Mouse (Mus musculus) intestine, postnatal 0 days (tissue): ENCODE measurements around the gene Ddit4. TPM values are rescaled to one million over a fixed set of nuclear protein-coding genes. Genes with fewer than 3 reads are reported as not detected.

Source experiments
- ATAC-seq: fragments of 200-750 bp; cut with Nextera tagmentation; 2 replicates; pipeline ENCODE4 v1.8.0; 2017; ENCODE audit warnings: mild to moderate bottlenecking, moderate TSS enrichment, moderate library complexity
- H3K27ac ChIP-seq: fragments of 300-500 bp; sonication (generic); 2 replicates; pipeline ENCODE4 v1.5.1; 2014; ENCODE audit warnings: mild to moderate bottlenecking, low read depth, low read length, moderate library complexity
- H3K27me3 ChIP-seq: fragments of 300-500 bp; sonication (generic); replicated peaks from 2 replicates; pipeline ENCODE4 v1.6.1; 2014; ENCODE audit warnings: low read length, mixed read lengths; ENCODE audit not compliant: control insufficient read depth, insufficient read depth
- H3K36me3 ChIP-seq: fragments of 300-500 bp; sonication (generic); 2 replicates; pipeline ENCODE4 v1.6.1; 2014; ENCODE audit warnings: mild to moderate bottlenecking, moderate library complexity; ENCODE audit not compliant: control insufficient read depth, insufficient read depth
- H3K4me1 ChIP-seq: fragments of 300-500 bp; sonication (generic); replicated peaks from 2 replicates; pipeline ENCODE4 v1.6.1; 2014; ENCODE audit warnings: antibody characterized with exemption, low read length, mixed read lengths; ENCODE audit not compliant: control insufficient read depth, insufficient read depth
- H3K4me2 ChIP-seq: fragments of 300-500 bp; sonication (generic); replicated peaks from 2 replicates; pipeline ENCODE4 v1.6.1; 2014; ENCODE audit warnings: low read depth, mild to moderate bottlenecking, moderate library complexity
- H3K4me3 ChIP-seq: fragments of 300-500 bp; sonication (generic); 2 replicates; pipeline ENCODE4 v1.5.1; 2014; ENCODE audit warnings: low read depth, low read length
- H3K9ac ChIP-seq: fragments of 300-500 bp; sonication (generic); 2 replicates; pipeline ENCODE4 v1.6.1; 2014; ENCODE audit warnings: mild to moderate bottlenecking, low read depth, low read length
- H3K9me3 ChIP-seq: fragments of 300-500 bp; sonication (generic); 2 replicates; pipeline ENCODE4 v1.6.1; 2016; ENCODE audit warnings: mixed run types; ENCODE audit not compliant: control insufficient read depth
- CTCF ChIP-seq: sonication (generic); IDR thresholded peaks from 2 replicates; pipeline ENCODE4 v1.5.1; 2016; ENCODE audit warnings: low read depth, mild to moderate bottlenecking, control low read depth, antibody characterized with exemption, moderate library complexity
- WGBS: fragments of 180-500 bp; shearing (Covaris S2); extraction: QIAGEN DNeasy Blood & Tissue Kit; methylation state at CpG from one replicate; pipeline ENCODE4 v1.1.7; 2014; 5-methylcytosine and 5-hydroxymethylcytosine counted together
- polyA plus RNA-seq: library from polyadenylated mRNA; unstranded; fragments of >200 nt; fragmentation: Nextera tagmentation; extraction: Ambion mirVana; gene quantifications from 2 replicates; pipeline ENCODE4 v1.2.1, GENCODE M21; 2015

Ddit4 gene
- polyA plus RNA-seq, 1 experiment from 2014 or later = 17.8 TPM

DNA sequence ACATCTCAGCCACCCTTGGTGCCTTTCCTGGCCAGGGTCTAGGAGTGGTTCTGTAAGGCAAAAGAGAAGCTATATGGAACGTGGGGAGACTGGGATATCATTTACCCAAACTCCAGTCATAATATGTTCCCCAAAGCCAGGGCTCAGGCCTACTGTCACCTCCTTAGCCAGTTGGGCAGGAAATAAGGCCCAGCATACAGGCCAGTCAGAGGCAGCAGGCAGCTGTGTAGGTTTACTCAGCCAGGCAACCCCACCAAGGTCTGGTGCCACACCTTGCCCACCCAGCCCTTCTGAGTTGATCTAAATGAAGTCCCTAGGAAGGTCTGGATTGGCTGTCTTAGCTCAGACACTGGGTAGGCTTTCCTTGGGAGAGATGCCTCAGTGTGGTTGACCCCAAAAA is 50.2 kb downstream of the Ddit4 start:
- H3K4me3 ChIP-seq = no peak overlapping the region
- no peak overlapping the region for H3K27ac ChIP-seq
- no peak for ATAC-seq
- no peaks in the 10 kb centered on the region for H3K27me3 ChIP-seq
- no peaks in the 10 kb centered on the region for H3K9me3 ChIP-seq
- H3K9ac ChIP-seq = no peak overlapping the region
- peaks cover 18% of the 10 kb centered on the region for H3K36me3 ChIP-seq
- TF ChIP-seq CTCF = no peak
- no peak overlapping the region for H3K4me2 ChIP-seq
- WGBS = 87% methylated on average over 1 of the region's 1 CpGs
- H3K4me1 ChIP-seq = 0 out of 2 replicates have a peak, but pooled peaks cover 3% of the 10 kb centered on the region

DNA sequence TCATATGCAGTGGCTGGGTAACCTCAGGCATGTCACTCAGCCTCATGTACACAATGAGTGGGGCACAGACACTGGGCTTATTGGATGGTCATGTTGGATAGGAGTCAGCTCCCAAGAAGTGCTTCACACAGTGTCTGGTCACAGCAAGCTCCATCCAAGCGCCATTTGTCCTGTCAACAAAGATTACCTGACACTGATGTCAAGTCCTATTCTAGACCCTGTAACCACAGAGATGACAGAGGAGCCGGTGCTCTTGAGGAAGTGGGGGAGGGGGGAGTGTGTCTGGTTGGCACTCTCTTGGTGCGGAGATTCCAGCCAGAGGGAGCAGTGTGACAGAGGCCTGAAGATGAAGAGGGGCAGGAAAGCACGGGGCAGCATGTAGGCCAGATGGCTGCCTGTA is 50.7 kb downstream of the Ddit4 start:
- Histone ChIP-seq H3K4me3 (no peak overlapping the region), H3K27me3 (no peaks in the 10 kb centered on the region), H3K4me1 (0 out of 2 replicates have a peak, but pooled peaks cover 3% of the 10 kb centered on the region), H3K9me3 (no peaks in the 10 kb centered on the region), H3K27ac (peak overlapping the region; percentile 84; the same call in 1 of the 2 replicates), H3K36me3 (peaks cover 23% of the 10 kb centered on the region), H3K4me2 (no peak overlapping the region), H3K9ac (no peak overlapping the region)
- TF ChIP-seq CTCF = peak; percentile 23; the same call in 1 of the 2 replicates
- ATAC-seq = no peak
- 67% methylated on average over 4 of the region's 4 CpGs for WGBS

DNA sequence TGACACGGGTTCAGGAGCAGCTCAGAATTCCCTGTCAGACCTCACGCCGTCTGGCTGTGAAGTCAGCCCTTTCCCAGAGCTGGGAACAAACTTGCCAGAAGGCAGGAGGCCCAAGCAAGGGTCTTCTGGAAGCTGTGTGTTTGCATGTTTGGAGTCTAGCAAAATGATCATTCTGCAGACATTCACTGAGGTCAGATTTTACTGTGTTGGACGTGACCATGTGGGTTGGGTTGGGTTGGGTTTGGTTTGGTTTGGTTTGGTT is 51.5 kb downstream of the Ddit4 start:
- no peaks in the 10 kb centered on the region for H3K27me3 ChIP-seq
- H3K27ac ChIP-seq = peak overlapping the region; percentile 84
- H3K9ac ChIP-seq = no peak overlapping the region
- no peak for ATAC-seq
- no peaks in the 10 kb centered on the region for H3K9me3 ChIP-seq
- no peak for TF ChIP-seq CTCF
- 15% methylated on average over 4 of the region's 4 CpGs for WGBS
- H3K4me3 ChIP-seq = no peak overlapping the region
- H3K4me1 ChIP-seq = 0 out of 2 replicates have a peak, but pooled peaks cover 3% of the 10 kb centered on the region
- H3K36me3 ChIP-seq = peaks cover 32% of the 10 kb centered on the region
- peak overlapping the region; percentile 43; the same call in 1 of the 2 replicates for H3K4me2 ChIP-seq

Other genes with a start within 250 kb of the Ddit4 start
- 57.8 and 59.2 TPM in 2 replicates for gene Micu1, start 249.4 kb downstream of the Ddit4 start, polyA plus RNA-seq
- gene Dnajb12, start 72.3 kb downstream of the Ddit4 start, polyA plus RNA-seq = 25.6 and 27.4 TPM in 2 replicates
- 28.7 TPM in 2 replicates for gene Ascc1, start 51.0 kb upstream of the Ddit4 start, polyA plus RNA-seq
- gene Anapc16, start 51.3 kb upstream of the Ddit4 start, polyA plus RNA-seq = 98.4 and 100 TPM in 2 replicates
- 2.1 and 2.4 TPM in 2 replicates for gene Spock2, start 154.4 kb upstream of the Ddit4 start, polyA plus RNA-seq